Mouse (Mus musculus) kidney, adult 2 months (tissue): ENCODE measurements at regions not wholly inside any gene's neighbourhood (a gene's known extent, or its start where the extent isn't known, plus 50 kb on each side); places are given as distances from the start of the nearest gene placed in this dataset.

ENCODE experiments used
- DNase-seq: peaks from one replicate; pipeline ENCODE4 v3.0.0; 2021
- H3K27ac ChIP-seq: fragments of 200-500 bp; 2 replicates; pipeline ENCODE4 v1.5.1; 2012; ENCODE audit warnings: low read depth, low read length, control low read depth, inconsistent platforms; ENCODE audit not compliant: insufficient read depth
- H3K27me3 ChIP-seq: fragments of 200-500 bp; replicated peaks from 2 replicates; pipeline ENCODE4 v1.6.1; 2012; ENCODE audit warnings: mild to moderate bottlenecking, moderate library complexity, low read length, inconsistent platforms; ENCODE audit not compliant: control insufficient read depth, insufficient read depth
- H3K36me3 ChIP-seq: fragments of 200-500 bp; 2 replicates; pipeline ENCODE4 v1.6.1; 2012; ENCODE audit warnings: mild to moderate bottlenecking, moderate library complexity, low read length, inconsistent platforms; ENCODE audit not compliant: control insufficient read depth, insufficient read depth
- H3K4me1 ChIP-seq: fragments of 200-500 bp; 2 replicates; pipeline ENCODE4 v1.6.1; 2011; ENCODE audit warnings: low read length; ENCODE audit not compliant: control insufficient read depth, insufficient read depth
- H3K4me3 ChIP-seq: fragments of 200-500 bp; 2 replicates; pipeline ENCODE4 v1.5.1; 2011; ENCODE audit warnings: mild to moderate bottlenecking, low read depth, low read length, control low read depth; ENCODE audit not compliant: insufficient read depth
- CTCF ChIP-seq: fragments of 200-500 bp; conservative IDR thresholded peaks from 2 replicates; pipeline ENCODE4 v1.5.1; 2011; ENCODE audit warnings: low read depth, mild to moderate bottlenecking, control low read depth, low read length, moderate library complexity, mixed read lengths; ENCODE audit not compliant: insufficient read depth, insufficient read length
- POLR2A ChIP-seq: fragments of 200-500 bp; IDR thresholded peaks from one replicate; pipeline ENCODE4 v1.6.1; 2011; ENCODE audit warnings: low read depth, low read length, control low read depth
- WGBS: fragments of 180-500 bp; shearing (Covaris S2); methylation state at CpG from one replicate; pipeline ENCODE4 v1.1.7; 2018; 5-methylcytosine and 5-hydroxymethylcytosine counted together

DNA sequence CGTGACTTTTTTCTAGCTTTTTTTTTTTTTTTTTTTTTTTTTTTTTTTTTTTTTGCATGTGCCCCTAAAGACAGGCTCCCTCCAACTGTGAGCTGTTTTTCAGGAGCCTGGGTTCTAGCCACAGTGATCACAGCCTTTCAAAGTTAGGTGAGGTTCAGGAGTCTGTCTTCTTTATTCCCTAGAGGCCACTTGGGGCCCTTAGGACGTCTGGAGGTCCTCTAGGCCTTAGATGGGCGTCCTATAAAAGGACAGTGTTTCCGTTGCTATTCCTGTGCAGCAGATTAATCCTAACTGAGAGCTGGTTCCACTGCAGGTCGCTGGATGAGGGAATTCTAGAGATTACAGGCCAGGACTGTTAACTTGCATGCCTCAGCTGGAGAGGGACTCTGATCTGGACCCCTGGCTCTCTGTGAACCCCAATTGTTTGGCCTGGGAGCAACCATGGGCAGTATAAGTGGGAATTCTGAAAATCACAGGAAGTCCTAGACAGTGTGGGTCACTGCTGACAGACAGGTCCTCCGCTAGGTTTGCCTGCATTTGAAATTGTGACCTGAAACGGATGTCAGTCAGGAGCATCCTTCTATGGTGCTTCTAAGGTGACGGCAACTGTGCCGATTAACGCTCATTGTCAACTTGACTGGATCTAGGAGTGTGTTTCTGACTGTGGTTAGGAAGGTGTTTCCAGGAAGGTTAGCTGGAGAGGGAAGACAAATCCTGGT is 51.2 kb upstream of the Dbx1 start:
- Histone ChIP-seq H3K36me3 (no peaks in the 10 kb centered on the region), H3K27ac (no peak overlapping the region), H3K4me1 (no peaks in the 10 kb centered on the region), H3K4me3 (no peak overlapping the region), H3K27me3 (no peaks in the 10 kb centered on the region; the same call in 1 of the 2 replicates)
- TF ChIP-seq CTCF = no peak
- no peak for TF ChIP-seq POLR2A
- DNase-seq = no peak
- 31% methylated on average over 10 of the region's 10 CpGs for WGBS

DNA sequence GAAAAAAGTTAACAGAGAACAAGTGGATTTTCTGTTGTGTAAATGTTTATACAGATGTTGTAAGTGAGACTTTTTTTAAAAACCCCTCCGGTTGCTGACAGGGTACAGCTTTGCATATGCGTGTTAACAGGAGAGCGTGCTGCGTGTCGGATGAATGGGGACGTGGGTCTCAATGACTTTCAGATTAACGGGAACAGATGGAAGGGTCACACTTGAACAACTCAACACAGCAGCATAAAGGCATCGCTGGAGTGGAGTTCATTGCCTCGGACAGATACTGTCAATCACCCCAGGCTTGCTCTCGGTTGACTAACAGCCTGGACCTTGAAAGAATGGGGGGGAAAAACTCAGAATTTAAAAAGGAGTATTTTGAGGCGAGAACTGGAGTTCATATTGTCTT is 50.3 kb upstream of the Dbx1 start:
- no peak for DNase-seq
- H3K27me3 ChIP-seq = no peaks in the 10 kb centered on the region; the same call in 1 of the 2 replicates

More for the DNA sequence above, 50.3 kb upstream of the Dbx1 start:
- Histone ChIP-seq H3K27ac (no peak overlapping the region), H3K4me1 (no peaks in the 10 kb centered on the region), H3K4me3 (no peak overlapping the region), H3K36me3 (no peaks in the 10 kb centered on the region)
- 24% methylated on average over 11 of the region's 11 CpGs for WGBS
- TF ChIP-seq CTCF (no peak), POLR2A (no peak)
